Mouse (Mus musculus) kidney, adult 8-10 months (tissue): ENCODE measurements around the gene Myo9a.
"Not testable (repeated sequence)": the region's sequence is repeated elsewhere in the genome, so short reads cannot be mapped to it uniquely, and the experiment has no call there.

Experiments used
- DNase-seq, 2 experiments: peaks; one replicate each; pipeline ENCODE4 v3.0.0; 2022

Gene Myo9a

GRCm38 (mm10) chr9:59949981-59950380 lies 199.3 kb downstream of the Myo9a start:
- DNase-seq = no peak

- DNase-seq = no peak
These were observed 200.5 kb downstream of the Myo9a start for GRCm38 (mm10) chr9:59951001-59951750.

- no peak for DNase-seq
These were observed 201.2 kb downstream of the Myo9a start for GRCm38 (mm10) chr9:59951943-59952342.

- DNase-seq = no peak
These were observed 201.9 kb downstream of the Myo9a start for GRCm38 (mm10) chr9:59952515-59953070.

- no peak for DNase-seq
These were observed 202.9 kb downstream of the Myo9a start for GRCm38 (mm10) chr9:59953556-59953955.

GRCm38 (mm10) chr9:59955199-59955598 lies 204.5 kb downstream of the Myo9a start:
- DNase-seq = no peak

GRCm38 (mm10) chr9:59955692-59956091 lies 205.0 kb downstream of the Myo9a start:
- no peak for DNase-seq

GRCm38 (mm10) chr9:59956496-59956895 lies 205.8 kb downstream of the Myo9a start:
- no peak for DNase-seq

- not testable (repeated sequence) for DNase-seq
These were observed 207.4 kb downstream of the Myo9a start for GRCm38 (mm10) chr9:59958115-59958514.

- peak; percentile 80 to 86 for DNase-seq
These were observed 208.6 kb downstream of the Myo9a start for GRCm38 (mm10) chr9:59959276-59959675.

- DNase-seq = no peak
These were observed 209.9 kb downstream of the Myo9a start, which contains the start of gene Nr2e3 for GRCm38 (mm10) chr9:59960559-59960958. Gene Nr2e3, minus strand, starts transcription at chr9:59960659.

GRCm38 (mm10) chr9:59961201-59961955 lies 210.7 kb downstream of the Myo9a start:
- no peak for DNase-seq

GRCm38 (mm10) chr9:59964367-59964766 lies 213.7 kb downstream of the Myo9a start:
- no peak for DNase-seq

GRCm38 (mm10) chr9:59965046-59965445 lies 214.3 kb downstream of the Myo9a start:
- no peak for DNase-seq

- DNase-seq = peak; percentile 28 to 61
These were observed 218.7 kb downstream of the Myo9a start for GRCm38 (mm10) chr9:59969383-59969782.

- DNase-seq = no peak
These were observed 220.6 kb downstream of the Myo9a start for GRCm38 (mm10) chr9:59971263-59971662.
